Mouse (Mus musculus): ENCODE measurements around the gene P2rx4. TPM values are rescaled to one million over a fixed set of nuclear protein-coding genes. Genes with fewer than 3 reads are reported as not detected.

Gene P2rx4
- total and polyA plus RNA-seq, 2 experiments from 2014 or later, result 22.3 to 54.2 TPM

- TF ChIP-seq CTCF (IDR thresholded peaks at IDR 0.05; ENCODE audit: low read depth) (no peak), EP300 (IDR thresholded peaks at IDR 0.05; ENCODE audit: low read depth) (no peak)
- Histone ChIP-seq H3K9ac (replicated peaks; ENCODE audit: low read depth, low read length) (no peak overlapping the region), H3K27me3 (ENCODE audit: control insufficient read depth, insufficient read depth, low read length) (no peaks in the 10 kb centered on the region), H3K4me2 (ENCODE audit: low read depth, low read length) (no peak overlapping the region), H3K4me3 (ENCODE audit: low read depth, low read length) (no peak overlapping the region), H3K27ac (ENCODE audit: low read depth) (no peak overlapping the region), H3K36me3 (replicated peaks; ENCODE audit: control insufficient read depth, insufficient read depth, low read length) (no peaks in the 10 kb centered on the region), H3K4me1 (ENCODE audit: control insufficient read depth, insufficient read depth) (peaks cover 5% of the 10 kb centered on the region; the same call in 1 of the 2 replicates), H3K9me3 (replicated peaks; ENCODE audit: control insufficient read depth, low read length) (no peaks in the 10 kb centered on the region)
- 82% methylated on average over 2 of the region's 2 CpGs for WGBS
- DNase-seq (ENCODE audit: low spot score) (no peak), ATAC-seq (ENCODE audit: insufficient read depth, low read depth) (no peak)
These were observed 3.8 kb upstream of the P2rx4 start for GRCm38 (mm10) chr5:122703574-122703973.

DNA sequence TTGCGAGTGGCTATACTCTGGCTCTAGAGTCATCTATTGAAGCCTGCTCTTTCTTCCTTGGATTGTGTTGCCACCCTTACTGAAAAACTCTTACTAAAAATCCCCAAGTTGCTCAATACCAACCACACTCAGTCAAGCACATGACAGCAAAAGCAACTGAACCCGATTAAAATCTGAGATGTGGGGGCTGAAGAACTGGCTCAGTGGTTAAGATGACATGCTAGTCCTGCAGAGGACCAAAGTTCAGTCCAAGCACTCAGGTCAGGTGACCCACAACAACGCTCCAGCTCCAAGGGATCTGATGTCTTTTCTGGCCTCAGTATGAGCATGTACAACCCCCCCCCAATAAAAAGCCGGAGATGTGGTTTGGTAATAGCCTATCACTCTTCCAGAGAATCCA, 2.8 kb upstream of the P2rx4 start:
- Histone ChIP-seq H3K4me2 (ENCODE audit: low read depth, low read length) (no peak overlapping the region), H3K27ac (ENCODE audit: low read depth) (no peak overlapping the region), H3K27me3 (ENCODE audit: control insufficient read depth, insufficient read depth, low read length) (no peaks in the 10 kb centered on the region), H3K9ac (replicated peaks; ENCODE audit: low read depth, low read length) (no peak overlapping the region), H3K9me3 (replicated peaks; ENCODE audit: control insufficient read depth, low read length) (no peaks in the 10 kb centered on the region), H3K36me3 (replicated peaks; ENCODE audit: control insufficient read depth, insufficient read depth, low read length) (no peaks in the 10 kb centered on the region), H3K4me1 (ENCODE audit: control insufficient read depth, insufficient read depth) (peaks cover 6% of the 10 kb centered on the region; the same call in 1 of the 2 replicates), H3K4me3 (ENCODE audit: low read depth, low read length) (no peak overlapping the region)
- DNase-seq (ENCODE audit: low spot score) (no peak), ATAC-seq (ENCODE audit: insufficient read depth, low read depth) (no peak)
- TF ChIP-seq CTCF (IDR thresholded peaks at IDR 0.05; ENCODE audit: low read depth) (no peak), EP300 (IDR thresholded peaks at IDR 0.05; ENCODE audit: low read depth) (no peak)
- 85% methylated on average over 4 of the region's 4 CpGs for WGBS

- Histone ChIP-seq H3K4me2 (ENCODE audit: low read depth, low read length) (no peak overlapping the region), H3K9ac (replicated peaks; ENCODE audit: low read depth, low read length) (no peak overlapping the region), H3K27me3 (ENCODE audit: control insufficient read depth, insufficient read depth, low read length) (no peaks in the 10 kb centered on the region), H3K9me3 (replicated peaks; ENCODE audit: control insufficient read depth, low read length) (no peaks in the 10 kb centered on the region), H3K27ac (ENCODE audit: low read depth) (no peak overlapping the region), H3K4me3 (ENCODE audit: low read depth, low read length) (no peak overlapping the region), H3K4me1 (ENCODE audit: control insufficient read depth, insufficient read depth) (peaks cover 6% of the 10 kb centered on the region; the same call in 1 of the 2 replicates), H3K36me3 (replicated peaks; ENCODE audit: control insufficient read depth, insufficient read depth, low read length) (no peaks in the 10 kb centered on the region)
- TF ChIP-seq CTCF (IDR thresholded peaks at IDR 0.05; ENCODE audit: low read depth), result no peak
- no peak for TF ChIP-seq EP300 (IDR thresholded peaks at IDR 0.05; ENCODE audit: low read depth)
- no peak for DNase-seq (ENCODE audit: low spot score)
- ATAC-seq (ENCODE audit: insufficient read depth, low read depth), result no peak
- 76% methylated on average over 3 of the region's 3 CpGs for WGBS
These were observed 2.2 kb upstream of the P2rx4 start for GRCm38 (mm10) chr5:122705174-122705573.

- no peak for TF ChIP-seq EP300 (IDR thresholded peaks at IDR 0.05; ENCODE audit: low read depth)
- no peak for TF ChIP-seq CTCF (IDR thresholded peaks at IDR 0.05; ENCODE audit: low read depth)
- peak overlapping the region; percentile 75 for H3K4me2 ChIP-seq (ENCODE audit: low read depth, low read length)
- H3K27ac ChIP-seq (ENCODE audit: low read depth), result peak overlapping the region; percentile 94
- peak overlapping the region; percentile 65 for H3K4me3 ChIP-seq (ENCODE audit: low read depth, low read length)
- WGBS, result 32% methylated on average over 5 of the region's 5 CpGs
- peak overlapping the region; percentile 70 for H3K9ac ChIP-seq (replicated peaks; ENCODE audit: low read depth, low read length)
- no peaks in the 10 kb centered on the region for H3K27me3 ChIP-seq (ENCODE audit: control insufficient read depth, insufficient read depth, low read length)
- ATAC-seq (ENCODE audit: insufficient read depth, low read depth), result no peak; the same call in 1 of the 2 replicates
- H3K4me1 ChIP-seq (ENCODE audit: control insufficient read depth, insufficient read depth), result peaks cover 6% of the 10 kb centered on the region; the same call in 1 of the 2 replicates
- H3K9me3 ChIP-seq (replicated peaks; ENCODE audit: control insufficient read depth, low read length), result no peaks in the 10 kb centered on the region
- no peaks in the 10 kb centered on the region for H3K36me3 ChIP-seq (replicated peaks; ENCODE audit: control insufficient read depth, insufficient read depth, low read length)
- no peak for DNase-seq (ENCODE audit: low spot score)
These were observed 448 bp upstream of the P2rx4 start for GRCm38 (mm10) chr5:122706917-122707275.

DNA sequence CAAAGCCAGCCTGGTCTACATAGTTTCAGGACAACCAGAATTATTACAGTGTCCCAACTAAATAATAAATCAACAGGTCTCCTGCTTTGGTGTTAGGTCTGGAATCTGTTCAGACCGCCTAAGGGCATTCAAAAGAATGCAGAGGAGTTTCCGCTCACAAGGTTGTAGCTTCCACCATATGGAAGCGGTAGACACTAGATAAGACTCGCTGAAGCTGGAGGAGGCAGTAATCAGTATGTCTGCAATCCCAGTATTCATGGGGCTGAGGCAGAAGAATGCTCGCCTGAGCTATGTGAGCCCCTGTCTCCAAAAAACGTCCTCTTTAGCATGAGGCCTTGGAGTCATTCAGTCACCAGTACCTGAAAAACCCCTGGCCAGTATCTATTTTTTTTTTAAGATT, 1.5 kb downstream of the P2rx4 start:
- Histone ChIP-seq H3K4me3 (ENCODE audit: low read depth, low read length) (no peak overlapping the region), H3K4me1 (ENCODE audit: control insufficient read depth, insufficient read depth) (peaks cover 6% of the 10 kb centered on the region; the same call in 1 of the 2 replicates), H3K9ac (replicated peaks; ENCODE audit: low read depth, low read length) (no peak overlapping the region), H3K36me3 (replicated peaks; ENCODE audit: control insufficient read depth, insufficient read depth, low read length) (no peaks in the 10 kb centered on the region), H3K27me3 (ENCODE audit: control insufficient read depth, insufficient read depth, low read length) (no peaks in the 10 kb centered on the region), H3K9me3 (replicated peaks; ENCODE audit: control insufficient read depth, low read length) (no peaks in the 10 kb centered on the region; the same call in 1 of the 2 replicates), H3K27ac (ENCODE audit: low read depth) (0 out of 2 replicates have a peak overlapping the region, but pooled peaks have one; percentile 94), H3K4me2 (ENCODE audit: low read depth, low read length) (no peak overlapping the region)
- 42% methylated on average over 6 of the region's 6 CpGs for WGBS
- no peak for TF ChIP-seq EP300 (IDR thresholded peaks at IDR 0.05; ENCODE audit: low read depth)
- TF ChIP-seq CTCF (IDR thresholded peaks at IDR 0.05; ENCODE audit: low read depth), result no peak
- no peak for DNase-seq (ENCODE audit: low spot score)
- ATAC-seq (ENCODE audit: insufficient read depth, low read depth), result no peak

DNA sequence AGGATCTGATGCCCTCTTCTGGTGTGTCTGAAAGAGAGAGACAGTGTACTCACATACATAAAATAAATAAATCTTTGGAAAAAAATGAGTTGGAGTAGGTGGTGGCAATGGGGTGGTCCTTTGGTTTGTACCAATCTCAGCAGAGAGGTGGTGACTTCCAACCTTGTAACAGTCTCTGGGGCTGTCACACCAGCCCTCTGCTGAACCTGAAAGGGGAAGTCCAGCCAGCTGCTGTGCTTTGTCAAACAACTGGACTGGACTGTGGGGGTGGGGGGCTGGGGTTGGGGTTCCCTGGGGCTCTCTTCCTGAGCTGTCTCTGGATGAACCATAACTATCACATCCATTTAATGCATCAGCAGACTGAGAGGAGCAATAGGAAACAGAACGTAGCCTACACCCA, 8.4 kb downstream of the P2rx4 start:
- Histone ChIP-seq H3K4me1 (ENCODE audit: control insufficient read depth, insufficient read depth) (no peaks in the 10 kb centered on the region), H3K27me3 (ENCODE audit: control insufficient read depth, insufficient read depth, low read length) (no peaks in the 10 kb centered on the region), H3K27ac (ENCODE audit: low read depth) (no peak overlapping the region), H3K9me3 (replicated peaks; ENCODE audit: control insufficient read depth, low read length) (no peaks in the 10 kb centered on the region; the same call in 1 of the 2 replicates), H3K4me2 (ENCODE audit: low read depth, low read length) (no peak overlapping the region), H3K9ac (replicated peaks; ENCODE audit: low read depth, low read length) (no peak overlapping the region), H3K4me3 (ENCODE audit: low read depth, low read length) (no peak overlapping the region), H3K36me3 (replicated peaks; ENCODE audit: control insufficient read depth, insufficient read depth, low read length) (peaks cover 18% of the 10 kb centered on the region)
- DNase-seq (ENCODE audit: low spot score) (no peak), ATAC-seq (ENCODE audit: insufficient read depth, low read depth) (no peak)
- 67% methylated on average over 1 of the region's 1 CpGs for WGBS
- TF ChIP-seq EP300 (IDR thresholded peaks at IDR 0.05; ENCODE audit: low read depth) (no peak), CTCF (IDR thresholded peaks at IDR 0.05; ENCODE audit: low read depth) (no peak)

All from heart, postnatal 0 days (tissue).